Mouse (Mus musculus) stomach, embryonic 16.5 days (tissue): Measurements from ENCODE around the gene Ccr6. TPM values are rescaled to one million over a fixed set of nuclear protein-coding genes. Genes with fewer than 3 reads are reported as not detected.

Source experiments
- ATAC-seq: fragments of 200-750 bp; cut with Nextera tagmentation; 2 replicates; pipeline ENCODE4 v1.8.0; 2017; ENCODE audit warnings: moderate number of reproducible peaks, moderate TSS enrichment; ENCODE audit not compliant: insufficient read depth, low FRiP score
- H3K27ac ChIP-seq: fragments of 300-500 bp; sonication (generic); 2 replicates; pipeline ENCODE4 v1.5.1; 2014; ENCODE audit warnings: low read length
- H3K27me3 ChIP-seq: fragments of 300-500 bp; sonication (generic); 2 replicates; pipeline ENCODE4 v1.6.1; 2014; ENCODE audit warnings: low read length, control low read depth, mixed read lengths; ENCODE audit not compliant: control insufficient read depth, insufficient read depth
- H3K36me3 ChIP-seq: fragments of 300-500 bp; sonication (generic); 2 replicates; pipeline ENCODE4 v1.6.1; 2014; ENCODE audit warnings: low read length; ENCODE audit not compliant: control insufficient read depth, insufficient read depth
- H3K4me1 ChIP-seq: fragments of 300-500 bp; sonication (generic); 2 replicates; pipeline ENCODE4 v1.6.1; 2014; ENCODE audit warnings: low read length, control low read depth, mixed read lengths; ENCODE audit not compliant: control insufficient read depth, insufficient read depth
- H3K4me2 ChIP-seq: fragments of 300-500 bp; sonication (generic); 2 replicates; pipeline ENCODE4 v1.6.1; 2014; ENCODE audit warnings: low read depth, low read length, mixed read lengths
- H3K4me3 ChIP-seq: fragments of 300-500 bp; sonication (generic); replicated peaks from 2 replicates; pipeline ENCODE4 v1.5.1; 2014; ENCODE audit warnings: mild to moderate bottlenecking, low read length
- H3K9ac ChIP-seq: fragments of 300-500 bp; sonication (generic); 2 replicates; pipeline ENCODE4 v1.6.1; 2014; ENCODE audit warnings: low read length
- H3K9me3 ChIP-seq: fragments of 300-500 bp; sonication (generic); replicated peaks from 2 replicates; pipeline ENCODE4 v1.6.1; 2016; ENCODE audit warnings: low read length, control low read depth; ENCODE audit not compliant: control insufficient read depth
- WGBS: fragments of 180-500 bp; shearing (Covaris S2); extraction: QIAGEN DNeasy Blood & Tissue Kit; methylation state at CpG from one replicate; pipeline ENCODE4 v1.1.7; 2014; 5-methylcytosine and 5-hydroxymethylcytosine counted together
- polyA plus RNA-seq: library from polyadenylated mRNA; unstranded; fragments of >200 nt; fragmentation: Nextera tagmentation; extraction: Ambion mirVana; gene quantifications from 2 replicates; pipeline ENCODE4 v1.2.1, GENCODE M21; 2015

Ccr6 gene
- polyA plus RNA-seq, 1 experiment from 2014 or later: 0.26 TPM

DNA sequence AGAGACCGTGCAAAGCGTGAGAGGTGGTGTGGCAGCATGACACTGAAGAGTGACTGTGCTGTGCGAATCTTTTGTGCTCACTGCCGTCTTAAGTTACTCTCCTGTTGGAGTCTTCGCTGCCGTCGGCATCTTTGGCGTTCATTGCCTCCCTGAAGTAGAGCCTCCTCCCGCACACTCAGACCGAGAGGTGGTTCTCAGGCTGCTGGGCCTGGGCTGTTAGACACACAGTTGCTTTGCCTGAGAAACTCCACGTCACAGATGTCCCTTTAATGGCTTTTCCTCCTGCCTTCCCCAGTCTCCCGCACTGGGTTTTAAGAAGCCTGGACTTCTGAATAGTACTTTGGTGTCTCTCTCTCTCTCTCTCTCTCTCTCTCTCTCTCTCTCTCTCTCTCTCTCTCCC, 5.8 kb downstream of the Ccr6 start:
- no peak for ATAC-seq
- Histone ChIP-seq H3K4me1 (peaks cover 11% of the 10 kb centered on the region; the same call in 1 of the 2 replicates), H3K27ac (no peak overlapping the region), H3K27me3 (no peaks in the 10 kb centered on the region), H3K4me3 (no peak overlapping the region), H3K9ac (no peak overlapping the region), H3K36me3 (no peaks in the 10 kb centered on the region), H3K9me3 (no peaks in the 10 kb centered on the region), H3K4me2 (no peak overlapping the region)
- 75% methylated on average over 12 of the region's 12 CpGs for WGBS

DNA sequence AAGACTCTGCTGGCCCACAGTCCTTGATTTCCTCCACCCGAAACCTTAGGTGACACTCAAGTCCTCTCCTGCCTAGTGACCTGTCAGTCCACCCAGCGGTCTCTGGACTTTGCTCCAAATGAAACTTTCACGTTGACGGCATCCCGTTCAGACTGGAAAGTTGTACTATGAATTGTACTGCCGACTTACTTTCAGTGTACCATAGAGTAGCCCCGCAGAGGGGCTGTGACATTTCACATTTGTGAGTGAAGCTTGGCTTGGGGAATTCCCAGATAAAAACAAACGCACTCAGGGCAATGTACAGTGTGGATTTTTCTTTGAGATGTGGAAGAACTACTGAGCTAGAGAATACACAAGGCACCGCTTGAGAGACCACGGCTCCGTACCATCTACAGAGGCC, 6.3 kb downstream of the Ccr6 start:
- H3K27ac ChIP-seq: no peak overlapping the region
- no peak overlapping the region for H3K4me2 ChIP-seq
- H3K9ac ChIP-seq: no peak overlapping the region
- no peaks in the 10 kb centered on the region for H3K27me3 ChIP-seq
- no peaks in the 10 kb centered on the region for H3K9me3 ChIP-seq
- H3K4me1 ChIP-seq: peaks cover 11% of the 10 kb centered on the region; the same call in 1 of the 2 replicates
- H3K4me3 ChIP-seq: no peak overlapping the region
- no peaks in the 10 kb centered on the region for H3K36me3 ChIP-seq
- ATAC-seq: no peak
- 78% methylated on average over 11 of the region's 11 CpGs for WGBS

DNA sequence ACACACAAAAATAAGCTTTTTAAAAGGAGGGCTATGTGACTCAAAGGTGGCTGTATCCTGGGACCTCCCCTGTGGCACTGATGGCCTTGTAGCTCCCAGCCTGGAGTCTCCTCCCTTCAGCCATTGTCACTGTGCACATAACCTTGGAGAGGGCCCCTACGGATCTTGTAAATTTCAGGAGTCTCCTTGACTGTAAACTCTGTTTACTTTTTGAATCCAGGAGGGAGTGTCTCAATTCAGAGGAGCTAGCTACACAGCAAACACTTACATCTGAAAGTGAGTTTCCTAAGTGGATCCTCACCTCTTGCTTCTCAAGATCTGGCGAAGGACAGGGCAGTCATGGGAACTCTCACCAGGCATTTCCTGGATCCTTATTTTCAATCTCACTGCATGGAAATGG, 8.3 kb downstream of the Ccr6 start:
- no peaks in the 10 kb centered on the region for H3K9me3 ChIP-seq
- no peak overlapping the region for H3K4me3 ChIP-seq
- H3K4me2 ChIP-seq: no peak overlapping the region
- WGBS: 56% methylated on average over 2 of the region's 2 CpGs
- H3K27me3 ChIP-seq: no peaks in the 10 kb centered on the region
- H3K27ac ChIP-seq: 0 out of 2 replicates have a peak overlapping the region, but pooled peaks have one; percentile 21
- H3K36me3 ChIP-seq: no peaks in the 10 kb centered on the region
- ATAC-seq: no peak
- H3K4me1 ChIP-seq: peaks cover 11% of the 10 kb centered on the region; the same call in 1 of the 2 replicates
- no peak overlapping the region for H3K9ac ChIP-seq

DNA sequence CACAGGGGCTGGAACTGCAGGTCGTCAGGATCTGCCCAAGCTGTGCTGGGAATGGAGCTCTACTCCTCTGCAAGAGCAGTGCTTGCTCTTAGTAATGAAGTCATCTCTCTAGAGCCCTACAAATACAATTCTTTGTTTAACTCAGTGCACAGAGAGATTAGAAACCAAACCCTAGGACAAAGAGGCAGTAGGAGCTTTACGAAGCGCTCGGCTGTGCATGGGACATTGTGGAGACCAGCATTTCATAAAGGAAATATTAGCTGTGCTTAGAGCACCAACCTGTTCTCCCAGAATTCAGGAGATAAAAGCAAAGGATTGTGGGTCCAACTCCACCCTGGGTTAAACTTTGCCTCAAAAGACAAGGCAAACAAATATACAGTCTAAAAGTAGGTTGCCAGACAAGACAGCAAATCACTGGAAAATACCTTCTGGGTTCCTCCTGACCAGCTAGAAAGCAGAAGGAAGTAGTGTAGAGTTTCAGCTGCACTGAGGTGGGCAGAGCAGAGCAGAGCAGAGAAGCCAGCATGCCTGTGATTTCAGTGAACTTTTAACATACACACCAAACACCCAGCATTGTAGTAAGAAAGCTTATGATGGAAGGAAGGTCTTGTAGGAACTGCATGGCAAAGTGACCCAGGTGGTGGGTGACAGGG, 10.4 kb downstream of the Ccr6 start:
- Histone ChIP-seq H3K4me3 (no peak overlapping the region), H3K36me3 (no peaks in the 10 kb centered on the region), H3K9me3 (no peaks in the 10 kb centered on the region), H3K27me3 (no peaks in the 10 kb centered on the region), H3K9ac (no peak overlapping the region; the same call in 1 of the 2 replicates), H3K4me2 (no peak overlapping the region), H3K4me1 (peaks cover 11% of the 10 kb centered on the region; the same call in 1 of the 2 replicates), H3K27ac (peak overlapping the region; percentile 94)
- WGBS: 58% methylated on average over 4 of the region's 4 CpGs
- peak; percentile 89 for ATAC-seq

DNA sequence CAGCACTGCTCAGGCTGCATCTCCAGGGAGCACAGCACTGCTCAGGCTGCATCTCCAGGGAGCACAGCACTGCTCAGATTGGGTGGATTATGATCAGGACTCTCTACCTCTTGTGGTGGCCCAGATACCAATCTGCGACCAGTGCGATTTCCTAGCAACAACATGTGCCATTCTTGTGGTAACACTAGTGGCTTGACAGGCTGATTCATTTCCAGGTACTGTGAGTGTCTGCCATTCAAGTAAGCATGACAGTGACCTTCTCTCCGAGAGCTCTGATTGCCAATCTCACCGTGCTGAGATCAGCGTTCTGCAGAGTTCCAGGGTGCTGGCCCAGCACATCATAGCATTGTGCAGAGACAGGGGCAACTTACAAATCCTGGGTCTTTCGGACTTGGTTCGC, 15.9 kb downstream of the Ccr6 start:
- 89% methylated on average over 7 of the region's 7 CpGs for WGBS
- H3K4me3 ChIP-seq: no peak overlapping the region
- ATAC-seq: no peak
- no peaks in the 10 kb centered on the region for H3K27me3 ChIP-seq
- H3K4me1 ChIP-seq: no peaks in the 10 kb centered on the region
- no peaks in the 10 kb centered on the region for H3K9me3 ChIP-seq
- H3K27ac ChIP-seq: no peak overlapping the region
- no peaks in the 10 kb centered on the region for H3K36me3 ChIP-seq
- H3K9ac ChIP-seq: no peak overlapping the region
- H3K4me2 ChIP-seq: no peak overlapping the region

DNA sequence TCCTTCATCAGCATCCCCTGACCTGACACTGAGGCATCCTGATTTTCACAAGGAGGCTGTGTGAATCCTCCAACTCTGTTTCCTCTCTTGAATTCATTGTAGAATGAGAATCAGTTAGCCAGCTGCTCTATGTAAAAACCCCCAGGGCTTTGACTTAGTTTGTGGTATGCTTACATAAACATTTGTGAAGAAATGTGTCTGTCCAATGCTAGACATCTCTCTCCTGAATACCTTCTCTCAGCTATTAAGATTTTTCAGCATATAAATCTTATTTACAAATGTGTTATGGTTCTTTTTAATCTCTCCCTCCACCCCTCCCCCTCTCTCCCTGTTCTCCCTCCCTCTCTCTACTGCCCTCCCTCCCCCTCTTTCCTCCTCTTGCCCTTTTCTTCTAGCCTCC, 18.4 kb downstream of the Ccr6 start:
- Histone ChIP-seq H3K27me3 (no peaks in the 10 kb centered on the region), H3K36me3 (no peaks in the 10 kb centered on the region), H3K27ac (no peak overlapping the region), H3K4me3 (no peak overlapping the region), H3K9ac (no peak overlapping the region), H3K4me2 (no peak overlapping the region), H3K9me3 (no peaks in the 10 kb centered on the region), H3K4me1 (no peaks in the 10 kb centered on the region)
- ATAC-seq: no peak

DNA sequence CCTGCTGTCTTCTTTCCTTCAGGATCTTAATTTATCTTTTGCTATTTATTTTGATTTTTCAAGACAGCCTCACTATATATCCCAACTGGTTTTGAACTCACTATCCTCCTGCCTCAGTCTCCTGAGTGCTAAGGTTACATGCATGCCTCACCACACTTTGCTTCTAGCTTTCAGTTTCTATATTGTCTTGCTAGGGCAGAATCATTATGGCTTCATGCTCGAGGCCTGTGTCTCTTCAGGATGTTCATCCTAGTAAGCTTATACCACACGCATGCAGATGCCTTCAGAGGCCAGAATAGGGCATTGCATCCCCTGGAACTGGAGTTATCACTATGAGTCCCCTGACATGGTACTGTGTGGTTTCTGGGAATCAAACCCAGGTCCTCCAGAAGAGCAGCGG, 19.1 kb downstream of the Ccr6 start:
- 66% methylated on average over 3 of the region's 3 CpGs for WGBS
- Histone ChIP-seq H3K4me2 (no peak overlapping the region), H3K9me3 (no peaks in the 10 kb centered on the region), H3K36me3 (no peaks in the 10 kb centered on the region), H3K27me3 (no peaks in the 10 kb centered on the region), H3K27ac (no peak overlapping the region), H3K4me3 (no peak overlapping the region), H3K4me1 (no peaks in the 10 kb centered on the region), H3K9ac (no peak overlapping the region)
- no peak for ATAC-seq

DNA sequence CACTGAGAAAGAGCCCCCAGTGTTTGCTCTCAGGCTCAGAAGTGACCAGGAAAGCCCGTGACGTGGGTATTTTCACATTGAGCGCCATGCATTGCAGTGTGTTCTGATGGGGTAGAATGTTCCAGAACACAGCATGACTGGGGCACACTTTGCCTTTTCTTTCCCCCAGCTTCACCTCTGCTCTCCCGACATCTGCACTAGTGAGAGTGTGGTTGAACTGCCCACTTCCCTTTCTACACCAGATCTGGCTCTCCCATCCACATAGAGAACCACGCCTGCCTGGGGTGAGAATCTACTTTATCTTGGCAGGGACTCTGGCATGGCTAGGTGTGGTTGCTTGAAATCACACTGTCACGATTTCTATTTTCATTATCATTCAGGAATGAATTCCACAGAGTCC, 19.7 kb downstream of the Ccr6 start:
- Histone ChIP-seq H3K4me1 (no peaks in the 10 kb centered on the region), H3K9me3 (no peaks in the 10 kb centered on the region), H3K27ac (no peak overlapping the region), H3K27me3 (no peaks in the 10 kb centered on the region), H3K4me3 (no peak overlapping the region), H3K9ac (no peak overlapping the region), H3K36me3 (no peaks in the 10 kb centered on the region), H3K4me2 (no peak overlapping the region)
- ATAC-seq: no peak
- 73% methylated on average over 6 of the region's 6 CpGs for WGBS

DNA sequence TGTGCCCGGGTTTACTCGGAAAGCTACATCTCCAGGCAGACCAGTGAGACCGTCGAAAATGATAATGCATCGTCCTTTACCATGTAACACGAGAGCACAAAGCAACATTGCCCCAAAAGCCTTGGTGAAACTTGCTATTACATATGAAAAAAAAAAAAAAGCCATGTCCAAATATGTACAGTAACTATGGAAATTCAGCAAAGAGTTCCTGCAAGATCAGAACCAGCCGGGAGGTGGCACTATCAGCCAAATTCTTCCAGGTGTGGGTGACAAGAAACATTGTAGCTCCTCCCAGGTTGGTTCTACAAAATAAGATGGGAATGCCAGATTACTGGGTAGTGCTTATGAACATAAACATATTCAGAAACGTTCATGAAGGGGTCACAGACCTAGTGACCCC, 21.1 kb downstream of the Ccr6 start:
- WGBS: 67% methylated on average over 8 of the region's 8 CpGs
- Histone ChIP-seq H3K4me2 (no peak overlapping the region), H3K9me3 (no peaks in the 10 kb centered on the region), H3K27me3 (no peaks in the 10 kb centered on the region), H3K4me3 (no peak overlapping the region), H3K27ac (no peak overlapping the region), H3K9ac (no peak overlapping the region), H3K36me3 (no peaks in the 10 kb centered on the region), H3K4me1 (no peaks in the 10 kb centered on the region)
- no peak for ATAC-seq
